Mouse (Mus musculus) thymus, postnatal 0 days (tissue): Measurements from ENCODE around the gene Tnks2. TPM values are rescaled to one million over a fixed set of nuclear protein-coding genes. Genes with fewer than 3 reads are reported as not detected.

Source experiments
- DNase-seq: peaks from one replicate; pipeline ENCODE4 v3.0.0-alpha.2; 2015; ENCODE audit warnings: low spot score
- polyA plus RNA-seq: library from polyadenylated mRNA; unstranded; fragments of >200 nt; fragmentation: Nextera tagmentation; extraction: Ambion mirVana; gene quantifications from 2 replicates; pipeline ENCODE4 v1.2.1, GENCODE M21; 2015

Gene Tnks2
- polyA plus RNA-seq, 1 experiment from 2014 or later = 37.2 TPM

DNA sequence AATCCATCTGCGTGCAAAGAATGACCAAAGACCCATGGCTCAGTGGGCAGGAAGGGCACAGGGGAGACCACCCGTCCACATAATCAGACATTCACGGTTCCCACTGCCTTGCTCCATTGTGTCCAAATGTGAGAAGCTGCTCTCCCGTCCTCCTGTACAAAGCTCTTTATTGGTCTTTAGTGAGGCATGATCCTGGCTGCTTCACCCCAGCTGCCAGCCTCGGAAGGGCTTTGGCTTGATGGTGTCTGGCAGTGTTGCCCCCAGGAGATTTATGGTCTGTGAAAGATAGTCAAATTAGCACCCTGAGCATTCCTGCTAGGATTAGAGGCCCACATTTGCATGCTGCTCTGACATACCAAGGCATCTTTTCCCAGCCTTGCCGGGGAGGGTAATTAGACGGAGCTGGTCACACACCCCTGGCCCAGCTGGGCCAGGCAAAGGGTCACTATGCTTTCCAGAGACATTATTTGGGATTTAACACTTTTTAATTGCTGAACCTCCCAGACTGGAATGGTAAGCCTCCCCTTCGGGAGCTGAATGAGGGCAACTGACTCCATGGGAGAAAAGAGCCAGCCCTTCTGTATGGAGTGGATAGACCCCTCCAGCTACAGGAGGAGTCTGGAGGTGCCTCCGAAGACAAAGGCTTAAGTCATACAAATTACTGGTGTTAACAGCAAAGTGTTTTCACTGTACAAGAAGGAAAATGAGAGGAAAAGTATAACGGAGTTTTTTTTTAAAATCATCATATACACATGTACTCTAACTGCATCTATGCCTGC lies 62.9 kb downstream of the Tnks2 start:
- no peak for DNase-seq

DNA sequence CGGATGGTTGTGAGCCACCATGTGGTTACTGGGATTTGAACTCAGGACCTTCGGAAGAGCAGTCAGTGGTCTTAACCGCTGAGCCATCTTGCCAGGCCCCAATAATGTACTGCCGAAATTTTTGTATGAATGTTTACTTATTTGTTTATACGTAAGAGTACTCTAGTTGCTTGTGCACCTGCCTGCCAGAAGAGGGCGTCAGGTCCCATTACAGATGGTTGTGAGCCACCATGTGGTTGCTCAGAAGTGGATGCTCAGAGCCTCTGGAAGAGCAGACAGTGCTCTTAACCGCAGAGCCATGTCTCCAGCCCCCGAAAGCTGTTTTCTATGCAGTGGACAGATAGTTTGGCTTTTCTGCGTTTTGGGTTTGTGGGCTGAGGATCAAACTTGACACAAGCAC lies 63.7 kb downstream of the Tnks2 start:
- DNase-seq = peak; percentile 50

DNA sequence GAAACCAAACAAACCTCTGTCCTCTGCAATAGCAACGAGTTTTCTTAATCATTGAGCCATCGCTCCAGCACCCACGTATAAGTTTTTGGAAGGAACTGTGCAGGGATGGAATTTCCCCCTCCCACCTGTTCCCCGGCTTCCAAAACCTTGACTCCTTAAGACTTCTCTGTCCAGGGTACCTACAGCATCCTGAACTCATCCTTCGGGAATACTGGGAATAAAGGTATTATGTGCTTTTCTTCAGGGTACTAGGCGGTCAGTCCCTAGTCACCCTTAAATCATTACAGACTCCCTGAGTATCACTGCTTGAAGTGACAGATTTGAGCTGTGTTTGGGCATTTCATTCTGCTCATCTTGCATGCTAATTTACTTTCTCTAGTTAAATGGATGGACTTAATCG lies 69.3 kb downstream of the Tnks2 start:
- no peak for DNase-seq

DNA sequence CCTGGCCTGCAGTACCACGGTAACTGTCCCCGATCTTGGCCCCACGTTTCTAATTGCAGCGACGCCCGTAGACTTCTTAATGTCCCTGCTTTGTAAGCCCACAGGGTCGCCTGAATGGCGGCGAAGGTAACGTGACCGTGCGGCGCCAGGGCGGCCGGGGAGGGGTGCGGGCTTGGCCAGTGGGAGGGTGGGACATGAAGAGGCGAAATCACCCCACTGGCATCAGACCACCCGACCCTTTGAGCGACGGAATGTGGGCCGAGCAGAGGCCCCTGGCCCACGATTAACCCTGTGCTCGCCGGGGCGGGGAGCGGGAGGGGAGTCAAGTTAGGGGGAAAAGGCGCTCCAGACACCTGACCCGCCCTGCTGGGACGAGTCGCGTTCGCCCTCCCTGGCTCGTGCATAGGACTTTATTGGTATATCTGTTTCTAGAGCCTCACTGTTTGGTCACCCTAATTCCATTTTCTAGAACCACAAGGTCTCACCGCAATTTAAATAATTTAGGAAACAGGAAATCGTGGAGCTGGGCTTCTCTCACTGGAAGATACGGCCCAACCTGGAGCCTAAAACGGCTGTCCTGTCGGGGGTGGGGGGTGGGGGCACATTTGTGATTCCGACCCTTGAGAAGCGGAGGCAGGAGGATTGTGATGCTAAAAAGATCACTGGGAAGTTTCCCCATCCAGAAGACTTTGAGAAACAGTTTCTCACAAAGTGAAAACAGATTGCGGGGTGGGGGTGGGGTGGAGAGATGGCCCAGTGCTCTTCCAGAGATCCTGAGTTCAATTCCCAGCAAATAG lies 70.4 kb downstream of the Tnks2 start:
- peak; percentile 16 for DNase-seq

DNA sequence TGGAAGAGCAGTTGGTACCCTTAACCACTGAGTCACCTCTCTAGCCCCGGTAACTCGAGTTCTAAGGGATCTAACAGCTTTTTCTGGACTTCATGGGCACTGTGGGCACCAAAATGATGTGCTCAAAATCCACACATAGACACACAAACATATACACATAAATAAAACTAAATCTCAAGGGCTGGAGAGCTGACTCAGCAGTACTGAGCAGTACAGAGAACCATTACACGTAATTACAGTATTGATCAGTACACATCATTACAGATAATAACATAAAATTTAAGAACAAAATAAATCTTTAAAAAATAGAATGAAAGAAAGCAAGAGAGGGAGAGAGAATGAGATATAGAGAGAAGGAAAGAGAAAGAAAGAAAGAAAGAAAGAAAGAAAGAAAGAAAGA lies 75.1 kb downstream of the Tnks2 start:
- no peak for DNase-seq

DNA sequence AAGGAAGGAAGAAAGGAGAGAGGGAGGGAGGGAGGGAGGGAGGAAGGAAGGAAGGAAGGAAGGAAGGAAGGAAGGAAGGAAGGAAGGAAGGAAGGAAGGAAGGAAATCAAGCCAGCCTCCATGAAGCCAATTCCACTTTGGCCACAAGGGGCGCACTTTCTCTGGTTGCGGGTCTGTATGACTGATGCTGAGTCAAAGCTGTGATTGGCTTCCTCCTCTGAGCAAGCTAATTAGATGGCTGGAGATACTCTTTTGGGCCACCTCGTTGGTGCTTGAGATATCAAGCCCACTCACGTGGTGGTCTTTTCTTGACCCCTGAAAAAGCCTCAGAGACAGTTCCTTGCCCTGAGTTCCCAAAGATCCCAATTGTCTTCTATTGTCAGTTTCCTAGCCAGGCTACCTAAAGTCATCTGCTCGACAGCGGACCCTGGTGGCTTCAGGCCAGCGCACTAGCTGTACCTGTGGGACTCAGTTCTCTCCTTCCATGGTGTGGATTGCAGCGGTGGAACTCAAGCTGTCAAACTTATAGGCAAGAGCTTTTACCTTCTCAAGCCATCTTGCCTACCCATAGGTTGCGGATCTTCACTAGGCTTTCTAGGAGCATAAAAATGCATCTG lies 75.8 kb downstream of the Tnks2 start:
- peak; percentile 84 for DNase-seq

DNA sequence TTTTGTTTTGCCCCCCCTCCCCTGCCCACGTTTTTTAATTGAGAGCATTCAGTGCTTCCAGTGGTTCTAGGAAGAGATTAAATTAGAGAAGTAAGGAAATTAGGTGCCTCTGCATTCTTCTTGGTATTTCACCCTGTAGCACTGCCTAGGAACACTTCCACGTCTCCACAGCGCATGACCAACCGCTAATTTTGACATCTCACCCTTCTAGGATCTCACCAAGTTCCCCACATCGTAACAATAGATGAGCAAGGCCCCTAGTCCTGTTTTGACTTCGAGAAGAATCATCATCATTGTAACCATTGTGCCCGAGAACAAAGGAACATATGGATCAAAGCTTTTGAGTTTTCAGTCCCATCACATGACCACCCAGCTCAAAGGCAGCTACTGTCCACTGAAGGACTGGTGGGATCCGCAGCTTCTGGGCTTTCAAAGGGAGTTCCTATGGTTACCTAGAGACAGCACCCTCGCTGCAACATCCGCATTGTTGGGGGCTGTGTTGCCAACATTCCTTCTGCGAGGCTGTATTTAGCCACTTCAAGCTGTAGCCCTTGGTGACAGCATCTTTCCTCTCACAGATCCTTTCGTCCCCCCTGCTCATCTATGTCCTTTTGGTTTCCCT lies 76.5 kb downstream of the Tnks2 start:
- no peak for DNase-seq

DNA sequence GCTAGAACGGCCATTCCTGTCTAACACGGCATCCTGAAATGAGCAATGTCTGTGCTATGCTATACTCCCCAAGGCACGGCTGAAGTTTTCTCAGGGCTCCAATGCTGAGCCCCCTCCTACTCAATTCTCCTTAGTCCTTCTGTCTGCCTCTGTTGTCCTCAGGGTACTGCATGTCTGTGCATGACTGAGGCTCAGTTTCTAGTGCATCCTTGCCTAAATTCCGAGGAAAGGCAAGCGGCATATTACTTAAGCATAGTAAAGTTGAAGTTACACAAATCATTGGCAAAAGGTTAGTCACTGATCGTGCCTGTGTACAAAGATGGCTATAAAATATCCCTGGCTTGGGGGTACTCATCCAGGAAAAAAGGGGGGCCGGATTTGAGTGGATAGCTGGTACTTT lies 79.0 kb downstream of the Tnks2 start:
- DNase-seq = no peak

DNA sequence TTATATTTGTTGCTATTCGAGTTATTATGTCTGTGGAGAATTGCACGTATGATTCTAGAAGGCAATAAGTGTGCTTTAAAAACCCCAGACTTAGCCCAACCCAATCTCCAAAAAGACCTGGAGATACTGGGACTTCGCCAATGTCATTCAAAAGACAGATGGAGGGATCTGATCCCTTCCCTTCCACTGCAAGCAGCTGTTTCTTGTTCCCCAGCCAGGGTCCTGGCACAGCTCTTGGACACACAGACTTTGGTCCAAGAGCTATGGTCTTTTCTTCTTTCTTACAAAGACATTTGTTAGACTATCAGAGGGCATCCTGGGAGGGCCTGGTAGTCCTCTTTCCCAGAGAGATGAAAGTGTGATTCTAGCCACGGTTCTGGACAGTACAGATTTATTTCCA lies 82.2 kb downstream of the Tnks2 start:
- DNase-seq = no peak

DNA sequence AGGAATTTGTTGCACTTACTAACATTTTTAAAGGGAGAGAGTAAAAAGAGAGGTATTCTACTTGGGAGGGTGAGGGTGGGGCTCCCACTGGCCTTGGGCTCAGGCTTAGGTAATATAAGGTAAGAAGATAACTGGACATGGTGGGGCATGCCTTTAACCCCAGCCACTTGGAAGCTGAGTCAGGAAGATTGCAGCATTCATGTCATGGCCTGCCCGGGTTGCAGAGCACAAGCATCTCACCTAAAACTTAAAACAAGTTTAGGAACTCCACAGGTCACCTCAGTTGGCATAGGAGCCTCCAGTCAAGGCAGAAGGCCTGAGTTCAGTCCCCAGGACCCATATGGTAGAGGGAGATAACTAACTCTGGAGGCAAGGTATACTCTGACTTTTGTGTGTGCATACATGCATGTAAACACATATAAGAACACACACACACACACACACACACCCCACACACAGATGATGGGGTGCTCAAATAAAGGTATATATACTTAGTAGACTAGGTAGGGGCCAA lies 82.9 kb downstream of the Tnks2 start:
- no peak for DNase-seq

DNA sequence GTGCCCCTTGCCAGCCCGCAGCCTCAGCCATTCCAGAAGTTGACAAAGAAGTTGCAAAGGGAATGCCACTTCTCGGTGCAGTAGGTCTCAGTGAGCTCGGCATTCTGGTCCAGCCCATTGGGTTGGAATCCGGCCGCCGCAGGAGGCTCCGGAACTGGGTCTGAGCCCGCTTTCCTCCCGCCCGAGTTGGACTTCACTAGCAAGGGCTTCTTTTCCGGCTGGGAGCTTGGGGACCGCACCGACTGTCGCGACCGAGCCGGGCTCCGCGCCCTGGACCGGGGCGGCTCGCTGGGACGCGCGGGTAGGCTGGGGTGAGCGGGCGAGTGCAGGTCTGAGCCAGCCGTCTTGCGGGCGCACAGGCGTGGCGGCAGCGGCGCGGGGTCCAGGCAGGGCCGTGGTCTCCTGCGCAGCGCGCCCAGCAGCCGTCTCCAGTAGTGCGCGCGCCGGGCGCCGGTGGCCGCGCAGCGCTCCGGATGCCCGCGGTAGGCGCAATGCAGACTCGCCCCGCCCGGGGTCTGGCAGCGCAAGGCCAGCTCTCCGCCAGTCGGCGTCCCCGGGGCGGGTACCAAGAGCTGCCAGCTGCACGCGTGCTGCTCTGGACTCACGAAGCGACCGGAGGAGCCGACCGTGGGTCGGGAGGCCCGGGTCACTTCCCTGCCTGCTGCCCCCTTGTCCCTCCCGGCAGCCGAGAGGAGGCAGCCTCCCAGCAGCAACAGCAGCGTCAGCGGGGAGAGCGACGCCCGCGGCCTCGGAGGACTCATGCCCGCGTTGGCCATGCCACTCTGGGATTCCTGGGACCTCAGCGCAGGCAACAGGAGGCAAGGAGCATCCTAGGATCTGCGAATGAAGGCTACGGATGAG lies 84.6 kb downstream of the Tnks2 start:
- DNase-seq = peak; percentile 68

DNA sequence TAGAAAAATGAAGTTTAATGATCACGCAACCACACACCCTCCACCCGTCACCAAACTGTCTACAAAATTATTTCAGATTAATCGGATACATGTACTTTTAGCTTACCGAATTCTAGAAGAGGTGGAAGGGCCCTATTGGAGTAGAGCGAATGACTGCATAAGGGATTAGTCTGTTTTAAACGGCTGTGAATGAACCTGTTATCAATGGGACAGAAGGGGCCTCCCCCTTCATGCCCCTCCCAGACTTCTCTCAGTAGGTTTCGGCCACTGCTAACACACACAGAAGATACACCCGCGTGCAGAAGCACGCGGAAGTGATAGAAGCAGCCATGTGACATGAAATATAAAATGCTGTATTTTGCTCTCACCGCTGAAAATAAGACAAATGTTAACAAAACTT lies 85.4 kb downstream of the Tnks2 start, which contains the start of gene Fgfbp3:
Fgfbp3 (minus strand) TSS at position 150 of the 400 bp plus-strand sequence.
- no peak for DNase-seq

DNA sequence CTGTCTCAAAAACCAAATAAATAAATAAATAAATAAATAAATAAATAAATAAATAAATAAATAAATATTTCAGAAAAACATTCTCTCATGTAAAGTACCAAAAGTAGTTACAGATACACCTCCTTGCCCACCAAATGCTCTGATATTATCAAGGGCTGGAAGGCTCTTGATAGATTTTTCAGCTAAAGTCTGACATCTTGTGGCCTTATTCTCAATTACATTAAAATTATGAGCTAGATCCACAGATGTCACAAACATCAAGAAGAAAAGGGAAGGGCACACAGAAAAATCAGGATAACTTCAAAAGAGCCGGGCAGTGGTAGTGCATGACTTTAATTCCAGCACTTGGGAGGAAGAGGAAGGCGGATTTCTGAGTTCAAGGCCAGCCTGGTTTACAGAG lies 88.0 kb downstream of the Tnks2 start:
- DNase-seq = peak; percentile 59

DNA sequence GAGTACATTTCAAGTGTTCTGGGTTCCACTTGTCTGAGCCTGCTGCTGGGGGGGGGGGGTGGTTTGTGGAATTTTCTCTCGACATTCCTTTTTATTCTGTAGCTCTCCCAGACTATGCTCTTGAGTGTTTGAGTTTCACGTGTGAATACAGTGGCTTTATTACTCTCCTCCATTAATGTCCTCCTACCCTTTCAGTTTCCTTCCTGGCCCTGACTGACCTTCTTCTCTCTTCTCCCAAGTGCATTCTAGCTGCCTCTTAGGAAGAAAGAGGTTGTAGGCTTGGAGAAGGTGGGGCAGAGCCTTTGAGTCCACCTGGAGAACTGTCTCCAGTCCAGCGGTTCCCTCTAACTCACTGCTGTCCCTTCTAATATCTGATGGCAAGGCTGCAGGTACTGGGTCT lies 88.9 kb downstream of the Tnks2 start:
- no peak for DNase-seq

DNA sequence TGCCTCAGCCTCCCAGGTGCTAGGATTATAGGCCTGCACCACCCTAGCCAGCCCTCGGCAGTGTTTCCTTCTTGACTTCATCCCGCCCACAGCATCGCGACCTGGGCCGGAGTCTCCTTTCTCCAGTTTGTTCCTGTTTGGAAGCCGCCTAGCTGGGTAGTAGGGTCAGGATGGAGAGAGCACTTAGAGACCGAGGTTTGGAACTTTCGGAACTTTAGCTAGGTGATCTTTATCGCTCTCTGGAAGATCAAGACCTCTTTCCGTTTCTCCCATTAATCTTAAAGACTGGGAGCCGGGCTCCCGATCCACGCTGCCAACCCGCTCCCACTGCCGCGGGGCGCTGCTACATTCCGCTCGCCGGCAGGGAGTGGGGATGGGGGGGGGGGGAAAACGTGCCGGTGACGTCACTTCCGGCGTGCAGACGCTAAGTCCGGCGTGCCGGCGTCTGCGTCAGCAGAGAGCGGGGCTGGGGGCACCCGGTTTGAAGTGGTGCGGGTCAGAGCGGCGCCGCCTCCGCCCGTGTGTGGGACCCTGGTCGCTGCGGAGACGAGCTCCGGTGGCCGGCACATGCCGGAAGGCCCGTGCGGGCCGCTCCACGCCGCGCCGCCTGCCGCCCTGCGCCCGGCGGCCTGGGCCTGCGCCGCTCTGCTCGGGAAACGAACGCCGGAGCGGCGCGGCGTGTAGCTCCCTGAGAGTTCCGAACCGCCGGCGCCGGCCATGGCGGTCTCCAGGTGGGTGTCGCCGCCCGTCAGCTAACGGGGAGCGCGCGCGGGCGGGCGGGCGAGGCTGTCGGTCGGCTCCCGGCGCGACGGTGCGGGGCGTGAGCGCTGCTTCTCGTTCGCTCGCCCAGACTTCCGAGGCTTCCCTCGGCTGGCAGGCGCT lies 91.9 kb downstream of the Tnks2 start, which contains the start of gene Btaf1:
Btaf1 (plus strand) TSS at position 409 of the 882 bp plus-strand sequence.
- peak; percentile 90 for DNase-seq

DNA sequence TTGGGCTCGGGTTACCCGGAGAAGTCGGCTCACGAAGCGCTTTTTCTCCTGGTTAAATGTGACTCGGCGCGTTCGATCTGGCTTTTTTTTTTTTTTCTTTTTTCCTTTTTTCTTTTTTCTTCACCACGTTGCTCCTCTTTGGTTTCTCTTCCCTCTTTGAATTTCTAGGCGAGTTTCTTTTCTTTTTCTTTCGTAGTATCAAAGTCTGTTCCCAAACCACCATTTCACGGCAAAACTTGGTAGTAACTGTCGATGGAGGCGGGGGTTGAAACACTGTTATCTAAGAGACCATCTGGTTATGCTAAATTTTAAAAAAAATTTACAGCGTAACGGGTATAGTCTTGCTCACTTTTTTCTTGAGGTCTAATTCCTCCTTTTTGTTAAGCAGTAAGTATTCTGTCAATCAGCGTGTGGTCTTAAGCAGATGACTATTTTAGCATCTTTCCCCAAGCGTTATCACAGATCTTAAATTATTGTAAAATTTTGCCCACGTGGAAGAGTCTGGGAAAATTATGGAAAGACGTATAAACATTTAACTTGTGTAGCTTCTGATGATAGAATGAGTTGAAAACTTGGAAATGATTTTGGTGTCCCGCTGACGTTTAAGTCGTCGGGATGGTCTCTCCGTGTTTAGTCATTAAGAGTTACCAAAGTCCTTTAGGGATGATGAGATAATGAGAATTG lies 92.7 kb downstream of the Tnks2 start:
- no peak for DNase-seq

DNA sequence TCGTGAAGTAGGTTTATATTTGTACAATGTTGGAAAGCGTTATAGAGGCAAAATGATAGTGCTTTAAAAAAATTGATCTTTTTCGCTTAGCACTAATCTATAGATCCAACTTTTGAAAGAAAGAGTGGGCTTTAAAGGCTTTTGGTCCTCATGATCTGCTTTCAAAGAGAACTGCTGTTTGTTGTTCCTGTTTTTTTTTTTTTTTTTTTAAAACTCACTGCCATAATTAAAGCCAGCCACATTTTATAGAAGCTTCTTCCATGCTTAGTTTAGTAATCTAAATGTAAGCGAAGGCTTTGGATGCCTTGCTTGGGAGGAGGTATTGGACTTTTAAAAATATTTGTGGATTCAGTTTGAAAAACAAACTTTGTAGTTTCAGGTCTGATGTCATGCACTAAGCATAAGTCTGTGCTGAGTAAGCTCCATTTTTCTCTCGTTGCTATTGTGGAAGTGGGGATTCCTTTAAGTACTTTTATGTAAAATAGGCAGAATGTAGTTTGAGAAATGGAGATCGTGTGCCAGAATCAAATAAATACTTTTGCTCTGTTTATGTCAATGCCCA lies 93.8 kb downstream of the Tnks2 start:
- no peak for DNase-seq

DNA sequence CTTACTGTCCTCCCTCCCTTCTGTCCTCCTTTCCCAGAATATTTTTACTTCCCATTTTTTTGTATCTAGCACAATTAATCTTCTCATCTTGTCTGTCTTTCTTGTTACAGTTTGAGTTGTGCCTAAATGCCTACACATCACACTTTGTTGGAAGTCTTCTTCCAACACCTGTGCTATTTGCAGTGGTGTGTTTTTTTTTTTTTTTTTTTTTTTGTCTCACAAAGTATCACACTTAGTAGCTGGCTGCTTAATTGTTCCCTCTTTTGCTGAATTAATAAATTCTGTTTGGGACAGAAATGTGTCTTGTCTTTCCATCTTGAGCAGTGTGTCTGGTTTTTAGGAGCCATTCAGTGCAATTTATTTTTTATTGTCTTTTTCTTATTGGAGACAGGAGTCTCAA lies 95.8 kb downstream of the Tnks2 start:
- DNase-seq = no peak

DNA sequence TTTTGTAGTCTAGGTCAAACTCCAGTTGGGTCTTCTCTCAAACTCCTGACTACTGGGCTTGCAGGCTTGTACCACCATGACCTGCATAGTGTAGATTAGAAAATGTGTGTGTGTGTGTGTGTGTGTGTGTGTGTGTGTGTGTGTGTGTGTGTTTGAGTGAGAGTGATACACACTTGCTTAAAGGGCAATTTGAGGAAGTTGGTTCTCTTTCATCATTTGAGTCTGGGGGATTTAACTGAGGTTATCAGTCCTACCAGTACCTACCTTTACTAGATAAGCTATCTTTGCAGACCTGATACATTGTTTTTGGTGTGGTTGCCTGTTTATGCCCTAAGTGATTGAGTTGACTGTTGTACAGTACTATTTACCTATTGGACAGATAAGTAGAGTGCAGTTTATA lies 98.1 kb downstream of the Tnks2 start:
- no peak for DNase-seq
